Mouse (Mus musculus): Measurements from ENCODE around the gene Oasl2.

GRCm38 (mm10) chr5:114914855-114915254, 18.1 kb downstream of the Oasl2 start:
- TF ChIP-seq CTCF (IDR thresholded peaks at IDR 0.05; ENCODE audit: low read depth) (no peak), EP300 (IDR thresholded peaks at IDR 0.05; ENCODE audit: low read depth) (no peak)

Data from liver, embryonic 14.5 days (tissue).